Mouse (Mus musculus) bone marrow, adult 2 months (tissue): ENCODE measurements around the gene 1700034J05Rik.

Source experiments
- CTCF ChIP-seq: fragments of 200-500 bp; IDR thresholded peaks from 2 replicates; pipeline ENCODE4 v1.5.1; 2011; ENCODE audit warnings: low read length, control low read depth; ENCODE audit not compliant: control insufficient read depth, insufficient read depth
- POLR2A ChIP-seq: fragments of 200-500 bp; IDR thresholded peaks from 2 replicates; pipeline ENCODE4 v1.6.1; 2011; ENCODE audit warnings: low read depth, mild to moderate bottlenecking, control low read depth, low read length, borderline replicate concordance; ENCODE audit not compliant: control insufficient read depth

DNA sequence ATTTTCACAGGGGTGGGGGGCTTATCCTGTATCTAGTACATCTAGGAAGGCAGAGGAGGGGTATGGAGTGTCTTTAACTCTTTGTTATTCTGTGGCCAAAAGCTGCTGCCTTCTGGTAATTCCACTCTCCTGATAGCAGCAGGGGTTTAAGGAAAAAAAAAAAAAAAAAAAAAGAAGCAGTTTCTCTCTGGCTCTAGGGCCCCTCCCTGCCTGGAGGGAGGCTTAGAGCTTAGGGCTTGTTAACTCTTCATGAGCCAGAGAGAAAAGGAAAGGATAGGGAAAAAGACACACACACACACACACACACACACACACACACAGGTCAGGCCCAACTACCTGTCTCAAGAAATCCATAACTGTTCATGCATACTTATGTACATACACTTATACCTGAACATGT lies 19.6 kb upstream of the 1700034J05Rik start:
- TF ChIP-seq CTCF = no peak
- no peak for TF ChIP-seq POLR2A
